Mouse (Mus musculus) embryonic facial prominence, embryonic 14.5 days (tissue): Measurements from ENCODE around the gene 1700025G04Rik. TPM values are rescaled to one million over a fixed set of nuclear protein-coding genes. Genes with fewer than 3 reads are reported as not detected.

Experiments used
- ATAC-seq: fragments of 200-750 bp; cut with Nextera tagmentation; 2 replicates; pipeline ENCODE4 v1.8.0; 2017; ENCODE audit warnings: low read depth, moderate number of reproducible peaks, moderate TSS enrichment
- DNase-seq: peaks from one replicate; pipeline ENCODE4 v3.0.0-alpha.2; 2015; ENCODE audit warnings: low spot score
- H3K27ac ChIP-seq: fragments of 300-500 bp; sonication (generic); replicated peaks from 2 replicates; pipeline ENCODE4 v1.5.1; 2014; ENCODE audit warnings: low read depth, mild to moderate bottlenecking, low read length, moderate library complexity
- H3K27me3 ChIP-seq: fragments of 300-500 bp; sonication (generic); replicated peaks from 2 replicates; pipeline ENCODE4 v1.6.1; 2014; ENCODE audit warnings: low read length; ENCODE audit not compliant: control insufficient read depth, insufficient read depth
- H3K36me3 ChIP-seq: fragments of 300-500 bp; sonication (generic); 2 replicates; pipeline ENCODE4 v1.6.1; 2014; ENCODE audit warnings: low read length, mixed read lengths; ENCODE audit not compliant: control insufficient read depth, insufficient read depth
- H3K4me1 ChIP-seq: fragments of 300-500 bp; sonication (generic); 2 replicates; pipeline ENCODE4 v1.6.1; 2014; ENCODE audit warnings: antibody characterized with exemption, low read length; ENCODE audit not compliant: control insufficient read depth, insufficient read depth
- H3K4me2 ChIP-seq: fragments of 300-500 bp; sonication (generic); 2 replicates; pipeline ENCODE4 v1.6.1; 2014; ENCODE audit warnings: low read depth, mild to moderate bottlenecking, low read length, moderate library complexity, mixed read lengths
- H3K4me3 ChIP-seq: fragments of 300-500 bp; sonication (generic); 2 replicates; pipeline ENCODE4 v1.5.1; 2014; ENCODE audit warnings: low read depth, mild to moderate bottlenecking, low read length
- H3K9ac ChIP-seq: fragments of 300-500 bp; sonication (generic); 2 replicates; pipeline ENCODE4 v1.6.1; 2014; ENCODE audit warnings: low read depth, mild to moderate bottlenecking, low read length, moderate library complexity, mixed read lengths
- H3K9me3 ChIP-seq: fragments of 300-500 bp; sonication (generic); 2 replicates; pipeline ENCODE4 v1.6.1; 2016; ENCODE audit warnings: low read length; ENCODE audit not compliant: control insufficient read depth
- WGBS: fragments of 180-500 bp; shearing (Covaris S2); extraction: QIAGEN DNeasy Blood & Tissue Kit; methylation state at CpG from one replicate; pipeline ENCODE4 v1.1.7; 2014; 5-methylcytosine and 5-hydroxymethylcytosine counted together
- polyA plus RNA-seq: library from polyadenylated mRNA; unstranded; fragments of >200 nt; fragmentation: Nextera tagmentation; extraction: Ambion mirVana; gene quantifications from 2 replicates; pipeline ENCODE4 v1.2.1, GENCODE M21; 2014

The 1700025G04Rik gene
- polyA plus RNA-seq, 1 experiment from 2014 or later = 35.5 TPM

- ATAC-seq = no peak
- 74% methylated on average over 5 of the region's 5 CpGs for WGBS
- H3K4me2 ChIP-seq = no peak overlapping the region
- no peak overlapping the region for H3K27ac ChIP-seq
- 0 out of 2 replicates have a peak, but pooled peaks cover 7% of the 10 kb centered on the region for H3K4me1 ChIP-seq
- no peaks in the 10 kb centered on the region for H3K9me3 ChIP-seq
- no peaks in the 10 kb centered on the region; the same call in 1 of the 2 replicates for H3K36me3 ChIP-seq
- H3K9ac ChIP-seq = no peak overlapping the region
- H3K4me3 ChIP-seq = no peak overlapping the region
- no peaks in the 10 kb centered on the region for H3K27me3 ChIP-seq
- DNase-seq = peak; percentile 54
Measured at GRCm38 (mm10) chr1:151973110-151973700, 116.7 kb downstream of the 1700025G04Rik start.

- no peak overlapping the region for H3K4me3 ChIP-seq
- no peak for ATAC-seq
- H3K4me1 ChIP-seq = no peaks in the 10 kb centered on the region
- no peaks in the 10 kb centered on the region for H3K9me3 ChIP-seq
- WGBS = 93% methylated on average over 2 of the region's 2 CpGs
- H3K27me3 ChIP-seq = no peaks in the 10 kb centered on the region
- no peak for DNase-seq
- H3K4me2 ChIP-seq = no peak overlapping the region
- H3K27ac ChIP-seq = no peak overlapping the region
- H3K9ac ChIP-seq = no peak overlapping the region
- H3K36me3 ChIP-seq = no peaks in the 10 kb centered on the region; the same call in 1 of the 2 replicates
Measured at GRCm38 (mm10) chr1:151971581-151971980, 118.3 kb downstream of the 1700025G04Rik start.

- Histone ChIP-seq H3K4me1 (no peaks in the 10 kb centered on the region), H3K27me3 (no peaks in the 10 kb centered on the region), H3K4me2 (no peak overlapping the region), H3K36me3 (no peaks in the 10 kb centered on the region), H3K9ac (no peak overlapping the region), H3K27ac (no peak overlapping the region), H3K4me3 (no peak overlapping the region), H3K9me3 (no peaks in the 10 kb centered on the region)
- DNase-seq = no peak
- WGBS = 93% methylated on average over 5 of the region's 5 CpGs
- no peak for ATAC-seq
Measured at GRCm38 (mm10) chr1:151968126-151968525, 121.8 kb downstream of the 1700025G04Rik start.

GRCm38 (mm10) chr1:151964811-151965210 lies 125.1 kb downstream of the 1700025G04Rik start:
- no peak overlapping the region for H3K27ac ChIP-seq
- H3K4me1 ChIP-seq = 0 out of 2 replicates have a peak, but pooled peaks cover 5% of the 10 kb centered on the region
- DNase-seq (no peak), ATAC-seq (no peak)
- no peak overlapping the region for H3K4me3 ChIP-seq
- no peak overlapping the region for H3K9ac ChIP-seq
- WGBS = 98% methylated on average over 2 of the region's 2 CpGs
- 0 out of 2 replicates have a peak, but pooled peaks cover 8% of the 10 kb centered on the region for H3K36me3 ChIP-seq
- no peak overlapping the region for H3K4me2 ChIP-seq
- H3K9me3 ChIP-seq = peaks cover 6% of the 10 kb centered on the region
- H3K27me3 ChIP-seq = no peaks in the 10 kb centered on the region

GRCm38 (mm10) chr1:151963248-151963647 lies 126.7 kb downstream of the 1700025G04Rik start:
- ATAC-seq (no peak), DNase-seq (no peak)
- H3K4me2 ChIP-seq = no peak overlapping the region

GRCm38 (mm10) chr1:151962078-151962477 lies 127.8 kb downstream of the 1700025G04Rik start:
- no peak overlapping the region for H3K4me2 ChIP-seq
- no peak overlapping the region for H3K9ac ChIP-seq
- H3K27me3 ChIP-seq = no peaks in the 10 kb centered on the region
- H3K4me3 ChIP-seq = no peak overlapping the region
- no peak for DNase-seq
- 0 out of 2 replicates have a peak, but pooled peaks cover 8% of the 10 kb centered on the region for H3K36me3 ChIP-seq
- peaks cover 15% of the 10 kb centered on the region for H3K4me1 ChIP-seq
- WGBS = 21% methylated on average over 6 of the region's 6 CpGs
- ATAC-seq = no peak
- H3K9me3 ChIP-seq = peaks cover 6% of the 10 kb centered on the region
- H3K27ac ChIP-seq = no peak overlapping the region

More at GRCm38 (mm10) chr1:151963248-151963647, 126.7 kb downstream of the 1700025G04Rik start:
- H3K27me3 ChIP-seq = no peaks in the 10 kb centered on the region
- no peak overlapping the region for H3K9ac ChIP-seq
- H3K4me3 ChIP-seq = no peak overlapping the region
- peaks cover 6% of the 10 kb centered on the region for H3K9me3 ChIP-seq
- H3K4me1 ChIP-seq = peaks cover 10% of the 10 kb centered on the region; the same call in 1 of the 2 replicates
- WGBS = 64% methylated on average over 7 of the region's 7 CpGs
- no peak overlapping the region for H3K27ac ChIP-seq
- 0 out of 2 replicates have a peak, but pooled peaks cover 8% of the 10 kb centered on the region for H3K36me3 ChIP-seq

GRCm38 (mm10) chr1:151961204-151961603 lies 128.7 kb downstream of the 1700025G04Rik start:
- WGBS = 52% methylated on average over 10 of the region's 10 CpGs
- H3K4me2 ChIP-seq = no peak overlapping the region
- no peak overlapping the region for H3K4me3 ChIP-seq
- H3K36me3 ChIP-seq = 0 out of 2 replicates have a peak, but pooled peaks cover 8% of the 10 kb centered on the region
- H3K9ac ChIP-seq = no peak overlapping the region
- peaks cover 6% of the 10 kb centered on the region for H3K9me3 ChIP-seq
- no peaks in the 10 kb centered on the region for H3K27me3 ChIP-seq
- DNase-seq (no peak), ATAC-seq (no peak)
- no peak overlapping the region for H3K27ac ChIP-seq
- peaks cover 15% of the 10 kb centered on the region for H3K4me1 ChIP-seq

- ATAC-seq (0 out of 2 replicates have a peak, but pooled peaks have one; percentile 38), DNase-seq (peak; percentile 35)
- H3K4me1 ChIP-seq = peaks cover 21% of the 10 kb centered on the region
- H3K27me3 ChIP-seq = no peaks in the 10 kb centered on the region
- peaks cover 6% of the 10 kb centered on the region for H3K9me3 ChIP-seq
- H3K4me2 ChIP-seq = no peak overlapping the region
- 0 out of 2 replicates have a peak, but pooled peaks cover 8% of the 10 kb centered on the region for H3K36me3 ChIP-seq
- 43% methylated on average over 3 of the region's 3 CpGs for WGBS
- no peak overlapping the region for H3K27ac ChIP-seq
- H3K4me3 ChIP-seq = no peak overlapping the region
- no peak overlapping the region for H3K9ac ChIP-seq
Measured at GRCm38 (mm10) chr1:151959010-151959409, 130.9 kb downstream of the 1700025G04Rik start.

- no peak overlapping the region for H3K4me2 ChIP-seq
- no peak overlapping the region for H3K9ac ChIP-seq
- DNase-seq (no peak), ATAC-seq (no peak)
- WGBS = 82% methylated on average over 3 of the region's 3 CpGs
- H3K36me3 ChIP-seq = 0 out of 2 replicates have a peak, but pooled peaks cover 8% of the 10 kb centered on the region
- H3K27ac ChIP-seq = no peak overlapping the region
- peaks cover 6% of the 10 kb centered on the region for H3K9me3 ChIP-seq
- no peaks in the 10 kb centered on the region for H3K27me3 ChIP-seq
- no peak overlapping the region for H3K4me3 ChIP-seq
- H3K4me1 ChIP-seq = peaks cover 25% of the 10 kb centered on the region
Measured at GRCm38 (mm10) chr1:151958442-151958841, 131.5 kb downstream of the 1700025G04Rik start.
